9 mouse cellular contexts compared by ENCODE assay signal in genomic region chr4:117202046-117202991, GRCm38 (mm10). TPM values are rescaled to one million over a fixed set of nuclear protein-coding genes. Genes with fewer than 3 reads are reported as not detected.
DNase-seq lines count a peak whose midpoint lies in the region; ATAC-seq lines count a peak whose summit lies in the region.
"Had no signal": no experiment of that assay in that cellular context is flagged by ENCODE, and none has a peak within 500 bp of the region (broad histone marks: within the 10 kb centered on the region; RNA-seq: fewer than 3 reads in every experiment).

No protein-coding gene starts in this region.

- H3K4me3 ChIP-seq in forebrain, embryonic 10.5 days, result peak overlapping the region; percentile 45
- peak overlapping the region; percentile 31 for H3K4me3 ChIP-seq in hindbrain, embryonic 15.5 days
- H3K4me3 ChIP-seq in liver, embryonic 11.5 days (ENCODE audit: low read depth, low read length), result peak overlapping the region; percentile 30
- H3K4me3 ChIP-seq: erythroblast, embryonic 14.5 days had no signal

- peak overlapping the region; percentile 59 for H3K4me2 ChIP-seq in hindbrain, embryonic 15.5 days
- H3K4me2 ChIP-seq in liver, embryonic 11.5 days, result peak overlapping the region; percentile 60

- peak; percentile 47 for DNase-seq in layer of hippocampus, adult 11-12 months (ENCODE audit: low spot score)
- DNase-seq in layer of hippocampus, adult 8-10 months (ENCODE audit: low spot score in 2 of 2), result no peak
- peak; percentile 88 for DNase-seq in ZHBTc4 (ENCODE audit: low read depth, low spot score)
- peak; percentile 56 for DNase-seq in forebrain, embryonic 10.5 days (ENCODE audit: extremely low spot score, low spot score)
- peak; percentile 42 for DNase-seq in liver, embryonic 11.5 days (ENCODE audit: low spot score)
- DNase-seq in thymus, postnatal 25 days, result peak; percentile 59

- no peaks in the 10 kb centered on the region for H3K36me3 ChIP-seq in forebrain, embryonic 10.5 days (replicated peaks)
- no peaks in the 10 kb centered on the region for H3K36me3 ChIP-seq in hindbrain, embryonic 15.5 days
- no peaks in the 10 kb centered on the region for H3K36me3 ChIP-seq in liver, embryonic 11.5 days (ENCODE audit: control insufficient read depth, insufficient read depth, low read length)

- no peaks in the 10 kb centered on the region for H3K9me3 ChIP-seq in forebrain, embryonic 10.5 days
- H3K9me3 ChIP-seq in hindbrain, embryonic 15.5 days, result no peaks in the 10 kb centered on the region
- H3K9me3 ChIP-seq in liver, embryonic 11.5 days (ENCODE audit: control insufficient read depth, low read length), result no peaks in the 10 kb centered on the region

- H3K9ac ChIP-seq in hindbrain, embryonic 15.5 days, result peak overlapping the region; percentile 38
- no peak overlapping the region for H3K9ac ChIP-seq in liver, embryonic 11.5 days (ENCODE audit: low read depth, low read length)

- WGBS in forebrain, embryonic 10.5 days, result 1% methylated on average over 25 of the region's 25 CpGs
- WGBS in hindbrain, embryonic 15.5 days, result 2% methylated on average over 25 of the region's 25 CpGs
- WGBS in liver, embryonic 11.5 days, result under 1% methylated on average over 25 of the region's 25 CpGs

- peak; percentile 65 for ATAC-seq in hindbrain, embryonic 15.5 days (ENCODE audit: low FRiP score, low read depth)
- ATAC-seq in liver, embryonic 11.5 days (replicated peaks; ENCODE audit: low FRiP score), result peak; percentile 97
- peak; percentile 96 for ATAC-seq in monocyte, adult 5-6 weeks (replicated peaks; ENCODE audit: insufficient number of reproducible peaks, low FRiP score, low TSS enrichment, poor library complexity, severe bottlenecking)

- peaks cover 10% of the 10 kb centered on the region for H3K4me1 ChIP-seq in forebrain, embryonic 10.5 days
- peaks cover 6% of the 10 kb centered on the region for H3K4me1 ChIP-seq in hindbrain, embryonic 15.5 days (replicated peaks)
- no peaks in the 10 kb centered on the region for H3K4me1 ChIP-seq in liver, embryonic 11.5 days (replicated peaks; ENCODE audit: control insufficient read depth, insufficient read depth, low read length)

- H3K27me3 ChIP-seq in forebrain, embryonic 10.5 days (ENCODE audit: poor library complexity, severe bottlenecking), result no peaks in the 10 kb centered on the region
- no peaks in the 10 kb centered on the region for H3K27me3 ChIP-seq in hindbrain, embryonic 15.5 days
- no peaks in the 10 kb centered on the region for H3K27me3 ChIP-seq in liver, embryonic 11.5 days (replicated peaks; ENCODE audit: control insufficient read depth, insufficient read depth, low read length)

- H3K27ac ChIP-seq in forebrain, embryonic 10.5 days, result peak overlapping the region; percentile 94
- H3K27ac ChIP-seq in hindbrain, embryonic 15.5 days (replicated peaks), result peak overlapping the region; percentile 53
- H3K27ac ChIP-seq in liver, embryonic 11.5 days (ENCODE audit: low read depth, low read length), result 0 out of 2 replicates have a peak overlapping the region, but pooled peaks have one; percentile 17

RNA-seq across cellular contexts. Expression of gene Kif2c, which starts 19.9 kb away (rescaled TPM):
- under 1 TPM; 0.20 to 0.69 (median 0.37) TPM for total RNA-seq in layer of hippocampus, adult 8-10 months (2022)
- 117 and 119 TPM in 2 replicates for polyA plus RNA-seq in forebrain, embryonic 10.5 days (2016; fragmentation: Nextera tagmentation; extraction: Ambion mirVana)
- polyA plus RNA-seq in hindbrain, embryonic 15.5 days (2015; fragmentation: Nextera tagmentation; extraction: Ambion mirVana), result 12.9 and 14.4 TPM in 2 replicates
- polyA plus RNA-seq in liver, embryonic 11.5 days (2014; fragmentation: Nextera tagmentation; extraction: Ambion mirVana), result 57.3 and 68.0 TPM in 2 replicates
- 0.68 to 1.9 TPM in 2 of 3 replicates, not detected in the other for total RNA-seq in monocyte, adult 5-6 weeks (2017)

RNA-seq across cellular contexts. Expression of gene Rps8, which starts 46.3 kb away (rescaled TPM):
- total RNA-seq in layer of hippocampus, adult 8-10 months (2022), result 100 to 1,000 TPM; 448 to 635 (median 527) TPM
- 878 and 901 TPM in 2 replicates for polyA plus RNA-seq in forebrain, embryonic 10.5 days (2016; fragmentation: Nextera tagmentation; extraction: Ambion mirVana)
- polyA plus RNA-seq in hindbrain, embryonic 15.5 days (2015; fragmentation: Nextera tagmentation; extraction: Ambion mirVana), result 468 and 502 TPM in 2 replicates
- polyA plus RNA-seq in liver, embryonic 11.5 days (2014; fragmentation: Nextera tagmentation; extraction: Ambion mirVana), result 1,349 and 1,481 TPM in 2 replicates
- total RNA-seq in monocyte, adult 5-6 weeks (2017), result 970 to 1,241 TPM (median 1,065 TPM) in 3 replicates

RNA-seq across cellular contexts. Expression of gene Tmem53, which starts 49.4 kb away (rescaled TPM):
- total RNA-seq in layer of hippocampus, adult 8-10 months (2022), result 1 to 10 TPM; 4.2 to 5.9 (median 5.7) TPM
- polyA plus RNA-seq in forebrain, embryonic 10.5 days (2016; fragmentation: Nextera tagmentation; extraction: Ambion mirVana), result 7.3 and 7.8 TPM in 2 replicates
- 9.1 and 9.6 TPM in 2 replicates for polyA plus RNA-seq in hindbrain, embryonic 15.5 days (2015; fragmentation: Nextera tagmentation; extraction: Ambion mirVana)
- 3.1 and 4.9 TPM in 2 replicates for polyA plus RNA-seq in liver, embryonic 11.5 days (2014; fragmentation: Nextera tagmentation; extraction: Ambion mirVana)
- total RNA-seq in monocyte, adult 5-6 weeks (2017), result 0.29 TPM in 1 of 3 replicates, not detected in the others

RNA-seq across cellular contexts. Expression of gene Armh1, which starts 49.6 kb away (rescaled TPM):
- under 1 TPM; 0.40 to 0.75 (median 0.59) TPM for total RNA-seq in layer of hippocampus, adult 8-10 months (2022)
- polyA plus RNA-seq in forebrain, embryonic 10.5 days (2016; fragmentation: Nextera tagmentation; extraction: Ambion mirVana), result 0.15 and 0.53 TPM in 2 replicates
- polyA plus RNA-seq in hindbrain, embryonic 15.5 days (2015; fragmentation: Nextera tagmentation; extraction: Ambion mirVana), result 1.5 and 1.8 TPM in 2 replicates
- not detected in 2 replicates for polyA plus RNA-seq in liver, embryonic 11.5 days (2014; fragmentation: Nextera tagmentation; extraction: Ambion mirVana)
- total RNA-seq in monocyte, adult 5-6 weeks (2017), result not detected in 3 replicates
- polyA plus RNA-seq: erythroblast, embryonic 14.5 days had no signal

Comparison
In these comparisons a context has a peak if more than half of its experiments do, and no peak if none do; other contexts are left out.
1. DNase-seq: peak in layer of hippocampus, adult 11-12 months (single experiment), ZHBTc4 (single experiment), forebrain, embryonic 10.5 days (single experiment), liver, embryonic 11.5 days (single experiment) and thymus, postnatal 25 days (single experiment); none in layer of hippocampus, adult 8-10 months (0 of 2).
2. H3K27ac ChIP-seq: peak in every context shown above with its lines; median percentile 94 in forebrain, embryonic 10.5 days; 53 in hindbrain, embryonic 15.5 days; 17 in liver, embryonic 11.5 days.
3. Peak in every context shown above with its lines, with median percentiles within 50 percentile points of each other: H3K4me3 ChIP-seq and ATAC-seq.